Mouse (Mus musculus) stomach, postnatal 0 days (tissue): ENCODE measurements around the gene Car5a. TPM values are rescaled to one million over a fixed set of nuclear protein-coding genes. Genes with fewer than 3 reads are reported as not detected.
A peak's percentile ranks its signal among the peaks of the same experiment; 100 is the strongest.

Experiments used
- ATAC-seq: fragments of 200-750 bp; cut with Nextera tagmentation; 2 replicates; pipeline ENCODE4 v1.8.0; 2017; ENCODE audit not compliant: low FRiP score, low TSS enrichment
- DNase-seq: peaks from one replicate; pipeline ENCODE4 v3.0.0-alpha.2; 2016; ENCODE audit warnings: low spot score
- H3K27ac ChIP-seq: fragments of 300-500 bp; sonication (generic); replicated peaks from 2 replicates; pipeline ENCODE4 v1.5.1; 2014; ENCODE audit warnings: mild to moderate bottlenecking, control low read depth
- H3K27me3 ChIP-seq: fragments of 300-500 bp; sonication (generic); 2 replicates; pipeline ENCODE4 v1.6.1; 2014; ENCODE audit warnings: low read length; ENCODE audit not compliant: control insufficient read depth, insufficient read depth
- H3K36me3 ChIP-seq: fragments of 300-500 bp; sonication (generic); 2 replicates; pipeline ENCODE4 v1.6.1; 2014; ENCODE audit warnings: low read length, mixed read lengths; ENCODE audit not compliant: control insufficient read depth, insufficient read depth
- H3K4me1 ChIP-seq: fragments of 300-500 bp; sonication (generic); replicated peaks from 2 replicates; pipeline ENCODE4 v1.6.1; 2014; ENCODE audit warnings: antibody characterized with exemption; ENCODE audit not compliant: control insufficient read depth, insufficient read depth
- H3K4me2 ChIP-seq: fragments of 300-500 bp; sonication (generic); replicated peaks from 2 replicates; pipeline ENCODE4 v1.6.1; 2014; ENCODE audit warnings: low read depth, mild to moderate bottlenecking, control low read depth, moderate library complexity
- H3K4me3 ChIP-seq: fragments of 300-500 bp; sonication (generic); 2 replicates; pipeline ENCODE4 v1.5.1; 2014; ENCODE audit warnings: low read depth, low read length, control low read depth
- H3K9ac ChIP-seq: fragments of 300-500 bp; sonication (generic); 2 replicates; pipeline ENCODE4 v1.6.1; 2014; ENCODE audit warnings: mild to moderate bottlenecking, low read length, control low read depth, mixed read lengths
- H3K9me3 ChIP-seq: fragments of 300-500 bp; sonication (generic); 2 replicates; pipeline ENCODE4 v1.6.1; 2016; ENCODE audit warnings: low read length; ENCODE audit not compliant: control insufficient read depth
- CTCF ChIP-seq: IDR thresholded peaks from 2 replicates; pipeline ENCODE4 v1.5.1; 2016; ENCODE audit warnings: antibody characterized with exemption, low read depth, mild to moderate bottlenecking, moderate library complexity
- EP300 ChIP-seq: optimal IDR thresholded peaks from 2 replicates; pipeline ENCODE3; 2016; ENCODE audit warnings: antibody characterized with exemption
- WGBS: fragments of 180-500 bp; shearing (Covaris S2); extraction: QIAGEN DNeasy Blood & Tissue Kit; methylation state at CpG from one replicate; pipeline ENCODE4 v1.1.7; 2014; 5-methylcytosine and 5-hydroxymethylcytosine counted together
- polyA plus RNA-seq: library from polyadenylated mRNA; unstranded; fragments of >200 nt; fragmentation: Nextera tagmentation; extraction: Ambion mirVana; gene quantifications from 2 replicates; pipeline ENCODE4 v1.2.1, GENCODE M21; 2015

Car5a gene
- polyA plus RNA-seq, 1 experiment from 2014 or later = 0.30 TPM

- Histone ChIP-seq H3K9me3 (no peaks in the 10 kb centered on the region), H3K4me3 (peak within 1 kb of the TSS; percentile 84), H3K9ac (peak within 1 kb of the TSS; percentile 99), H3K36me3 (no peaks in the 10 kb centered on the region), H3K27ac (peak within 1 kb of the TSS; percentile 99), H3K4me2 (peak within 1 kb of the TSS; percentile 75), H3K27me3 (no peaks in the 10 kb centered on the region), H3K4me1 (peaks cover 8% of the 10 kb centered on the region)
- DNase-seq (no peak), ATAC-seq (peak; percentile 0; the same call in 1 of the 2 replicates)
- WGBS = 38% methylated on average over 6 of the region's 6 CpGs
- TF ChIP-seq EP300 (no peak), CTCF (no peak)
Observed at GRCm38 (mm10) chr8:121949222-121949800, 4.6 kb upstream of the Car5a start, which contains the start of gene Banp. Gene Banp (plus strand): TSS chr8:121949750.

DNA sequence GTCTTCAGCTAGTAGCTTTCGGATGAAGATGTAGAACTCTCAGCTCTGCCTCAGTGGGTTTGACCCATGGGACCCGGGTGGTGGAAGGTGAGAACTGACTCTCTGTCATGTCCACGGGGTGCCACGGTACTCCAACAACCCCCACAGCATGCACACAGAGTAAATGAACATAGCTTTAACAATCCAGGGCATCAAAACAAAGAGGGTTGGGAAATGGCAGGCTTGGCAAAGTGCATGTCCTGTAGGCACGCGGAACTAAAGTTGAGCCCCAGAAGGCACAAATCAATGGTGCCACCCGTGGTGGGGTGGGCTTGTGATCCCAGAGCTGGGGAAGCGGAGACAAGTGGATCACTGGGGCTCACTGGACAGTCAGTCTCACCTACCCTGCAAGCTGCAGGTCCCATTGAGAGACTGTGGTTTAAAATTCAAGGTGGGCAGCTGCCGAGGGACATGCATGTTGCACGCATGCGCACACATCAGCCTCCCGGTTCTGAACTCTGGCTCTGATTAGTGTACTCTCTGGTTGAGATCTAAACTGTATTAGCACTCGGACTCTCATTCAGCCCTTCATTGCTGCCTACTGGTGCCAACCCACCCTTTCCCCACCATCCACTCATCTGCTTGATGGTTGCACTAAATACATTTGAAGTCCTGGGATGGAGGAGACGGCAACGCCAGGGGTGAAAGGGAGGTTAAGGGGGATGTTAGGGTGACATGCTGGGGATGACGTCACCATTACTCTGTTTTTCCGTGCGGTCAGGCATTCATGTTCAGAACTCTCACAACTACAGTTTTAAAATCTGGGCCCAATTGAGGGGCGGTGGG is 3.8 kb upstream of the Car5a start:
- H3K9ac ChIP-seq = peak overlapping the region; percentile 61
- 53% methylated on average over 19 of the region's 19 CpGs for WGBS

GRCm38 (mm10) chr8:121947753-121948141 is 3.0 kb upstream of the Car5a start:
- peaks cover 8% of the 10 kb centered on the region for H3K4me1 ChIP-seq
- H3K4me2 ChIP-seq = peak overlapping the region; percentile 59
- no peaks in the 10 kb centered on the region for H3K9me3 ChIP-seq
- DNase-seq (peak; percentile 94), ATAC-seq (peak; percentile 24; the same call in 1 of the 2 replicates)
- no peaks in the 10 kb centered on the region for H3K27me3 ChIP-seq
- H3K36me3 ChIP-seq = no peaks in the 10 kb centered on the region
- H3K4me3 ChIP-seq = peak overlapping the region; percentile 29
- WGBS = under 1% methylated on average over 18 of the region's 18 CpGs
- TF ChIP-seq CTCF (no peak), EP300 (peak; percentile 33)
- H3K9ac ChIP-seq = peak overlapping the region; percentile 61
- H3K27ac ChIP-seq = peak overlapping the region; percentile 82

More for the DNA sequence above, 3.8 kb upstream of the Car5a start:
- peak overlapping the region; percentile 82 for H3K27ac ChIP-seq
- peak overlapping the region; percentile 29 for H3K4me3 ChIP-seq
- H3K4me2 ChIP-seq = peak overlapping the region; percentile 59
- H3K9me3 ChIP-seq = no peaks in the 10 kb centered on the region
- TF ChIP-seq CTCF (no peak), EP300 (no peak)
- H3K36me3 ChIP-seq = no peaks in the 10 kb centered on the region
- DNase-seq = no peak
- H3K4me1 ChIP-seq = peaks cover 8% of the 10 kb centered on the region
- no peaks in the 10 kb centered on the region for H3K27me3 ChIP-seq
- ATAC-seq = no peak

GRCm38 (mm10) chr8:121947047-121947752 is 2.5 kb upstream of the Car5a start:
- 30% methylated on average over 19 of the region's 19 CpGs for WGBS
- peaks cover 8% of the 10 kb centered on the region for H3K4me1 ChIP-seq

DNA sequence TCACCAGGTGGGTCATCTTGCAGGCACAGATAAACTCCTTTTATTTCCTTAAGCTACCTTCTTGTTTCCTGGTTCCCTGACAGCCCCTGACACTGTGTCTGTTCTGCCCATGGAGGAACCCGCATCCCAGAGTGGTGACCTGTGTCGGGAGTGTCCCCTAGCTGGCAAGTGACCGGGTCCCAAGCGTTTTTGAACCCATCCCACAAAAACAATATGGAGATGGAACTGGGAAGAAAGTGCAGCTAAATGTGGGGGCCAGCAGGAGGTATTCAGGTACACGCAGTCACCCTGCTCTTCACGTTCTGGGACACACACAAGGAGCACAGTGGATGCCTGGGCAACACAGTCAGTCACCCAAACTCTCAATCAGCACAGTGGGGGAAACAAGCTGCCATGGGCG is 1.6 kb upstream of the Car5a start:
- H3K36me3 ChIP-seq = no peaks in the 10 kb centered on the region
- 87% methylated on average over 7 of the region's 7 CpGs for WGBS
- TF ChIP-seq CTCF = no peak
- TF ChIP-seq EP300 = no peak
- H3K4me2 ChIP-seq = no peak overlapping the region
- peaks cover 8% of the 10 kb centered on the region for H3K4me1 ChIP-seq
- ATAC-seq (no peak), DNase-seq (no peak)
- H3K4me3 ChIP-seq = no peak overlapping the region
- H3K9ac ChIP-seq = no peak overlapping the region
- H3K9me3 ChIP-seq = no peaks in the 10 kb centered on the region
- H3K27ac ChIP-seq = no peak overlapping the region
- H3K27me3 ChIP-seq = no peaks in the 10 kb centered on the region

More at GRCm38 (mm10) chr8:121947047-121947752, 2.5 kb upstream of the Car5a start:
- H3K9ac ChIP-seq = peak overlapping the region; percentile 61
- H3K4me2 ChIP-seq = peak overlapping the region; percentile 59
- H3K9me3 ChIP-seq = no peaks in the 10 kb centered on the region
- no peaks in the 10 kb centered on the region for H3K27me3 ChIP-seq
- DNase-seq = no peak
- H3K4me3 ChIP-seq = peak overlapping the region; percentile 29
- H3K36me3 ChIP-seq = no peaks in the 10 kb centered on the region
- TF ChIP-seq EP300 (no peak), CTCF (no peak)
- ATAC-seq = no peak
- peak overlapping the region; percentile 82 for H3K27ac ChIP-seq
